Mouse (Mus musculus) forebrain, embryonic 10.5 days (tissue): Measurements from ENCODE around the gene Prrt3. TPM values are rescaled to one million over a fixed set of nuclear protein-coding genes. Genes with fewer than 3 reads are reported as not detected.

ENCODE experiments used
- DNase-seq: peaks from one replicate; pipeline ENCODE4 v3.0.0-alpha.2; 2017; ENCODE audit warnings: low spot score; ENCODE audit errors: extremely low spot score
- H3K27ac ChIP-seq: fragments of 300-500 bp; sonication (generic); 2 replicates; pipeline ENCODE4 v1.5.1; 2016; ENCODE audit warnings: mild to moderate bottlenecking
- H3K27me3 ChIP-seq: fragments of 300-500 bp; sonication (generic); 2 replicates; pipeline ENCODE4 v1.6.1; 2016; ENCODE audit warnings: mild to moderate bottlenecking; ENCODE audit not compliant: poor library complexity, severe bottlenecking
- H3K36me3 ChIP-seq: fragments of 300-500 bp; sonication (generic); replicated peaks from 2 replicates; pipeline ENCODE4 v1.6.1; 2016; ENCODE audit warnings: mild to moderate bottlenecking, moderate library complexity
- H3K4me1 ChIP-seq: fragments of 300-500 bp; sonication (generic); 2 replicates; pipeline ENCODE4 v1.6.1; 2016
- H3K4me3 ChIP-seq: fragments of 300-500 bp; sonication (generic); 2 replicates; pipeline ENCODE4 v1.5.1; 2016; ENCODE audit warnings: mild to moderate bottlenecking, moderate library complexity
- H3K9me3 ChIP-seq: fragments of 300-500 bp; sonication (generic); 2 replicates; pipeline ENCODE4 v1.6.1; 2016; ENCODE audit warnings: mild to moderate bottlenecking, moderate library complexity
- WGBS: fragments of 180-500 bp; shearing (Covaris S2); methylation state at CpG from one replicate; pipeline ENCODE4 v1.1.7; 2016; 5-methylcytosine and 5-hydroxymethylcytosine counted together
- polyA plus RNA-seq: library from polyadenylated mRNA; unstranded; fragments of >200 nt; fragmentation: Nextera tagmentation; extraction: Ambion mirVana; gene quantifications from 2 replicates; pipeline ENCODE4 v1.2.1, GENCODE M21; 2016

Gene Prrt3
- polyA plus RNA-seq, 1 experiment from 2014 or later, result 2.1 TPM

GRCm38 (mm10) chr6:113508272-113508946, 6.7 kb upstream of the Prrt3 start:
- Histone ChIP-seq H3K27me3 (no peaks in the 10 kb centered on the region), H3K4me3 (no peak overlapping the region), H3K36me3 (peaks cover 13% of the 10 kb centered on the region), H3K9me3 (peaks cover 2% of the 10 kb centered on the region; the same call in 1 of the 2 replicates), H3K4me1 (no peaks in the 10 kb centered on the region; the same call in 1 of the 2 replicates), H3K27ac (no peak overlapping the region)
- DNase-seq, result no peak
- 71% methylated on average over 7 of the region's 7 CpGs for WGBS

- H3K36me3 ChIP-seq, result 0 out of 2 replicates have a peak, but pooled peaks cover 5% of the 10 kb centered on the region
- H3K27me3 ChIP-seq, result peaks cover 8% of the 10 kb centered on the region
- H3K4me1 ChIP-seq, result peaks cover 4% of the 10 kb centered on the region; the same call in 1 of the 2 replicates
- peaks cover 5% of the 10 kb centered on the region; the same call in 1 of the 2 replicates for H3K9me3 ChIP-seq
- DNase-seq, result no peak
- no peak overlapping the region for H3K4me3 ChIP-seq
- no peak overlapping the region for H3K27ac ChIP-seq
These were observed 5.4 kb upstream of the Prrt3 start for GRCm38 (mm10) chr6:113507130-113507529.

- WGBS, result 86% methylated on average over 1 of the region's 1 CpGs
- no peak for DNase-seq
- Histone ChIP-seq H3K27ac (no peak overlapping the region), H3K4me1 (peaks cover 18% of the 10 kb centered on the region), H3K9me3 (peaks cover 5% of the 10 kb centered on the region; the same call in 1 of the 2 replicates), H3K36me3 (no peaks in the 10 kb centered on the region), H3K27me3 (peaks cover 23% of the 10 kb centered on the region), H3K4me3 (no peak overlapping the region)
These were observed 4.0 kb upstream of the Prrt3 start for GRCm38 (mm10) chr6:113505689-113506088.

- Histone ChIP-seq H3K36me3 (no peaks in the 10 kb centered on the region), H3K27me3 (peaks cover 32% of the 10 kb centered on the region), H3K27ac (no peak overlapping the region), H3K4me1 (peaks cover 21% of the 10 kb centered on the region), H3K4me3 (no peak overlapping the region), H3K9me3 (peaks cover 5% of the 10 kb centered on the region; the same call in 1 of the 2 replicates)
- no peak for DNase-seq
- 57% methylated on average over 2 of the region's 2 CpGs for WGBS
These were observed 1.1 kb upstream of the Prrt3 start for GRCm38 (mm10) chr6:113502801-113503200.

GRCm38 (mm10) chr6:113499346-113499745, 2.4 kb downstream of the Prrt3 start:
- Histone ChIP-seq H3K27ac (no peak overlapping the region), H3K27me3 (peaks cover 63% of the 10 kb centered on the region), H3K4me1 (peaks cover 35% of the 10 kb centered on the region), H3K9me3 (peaks cover 5% of the 10 kb centered on the region; the same call in 1 of the 2 replicates), H3K4me3 (no peak overlapping the region), H3K36me3 (no peaks in the 10 kb centered on the region)
- WGBS, result 82% methylated on average over 6 of the region's 6 CpGs
- DNase-seq, result no peak

- no peak for DNase-seq
- H3K9me3 ChIP-seq, result no peaks in the 10 kb centered on the region
- peaks cover 18% of the 10 kb centered on the region for H3K4me1 ChIP-seq
- 55% methylated on average over 28 of the region's 28 CpGs for WGBS
- peaks cover 57% of the 10 kb centered on the region for H3K27me3 ChIP-seq
- H3K4me3 ChIP-seq, result peak overlapping the region; percentile 53
- peaks cover 35% of the 10 kb centered on the region for H3K36me3 ChIP-seq
- H3K27ac ChIP-seq, result peak overlapping the region; percentile 77; the same call in 1 of the 2 replicates
These were observed 6.6 kb downstream of the Prrt3 start for GRCm38 (mm10) chr6:113495071-113495675.

- H3K36me3 ChIP-seq, result peaks cover 43% of the 10 kb centered on the region
- peak overlapping the region; percentile 77 for H3K27ac ChIP-seq
- H3K4me1 ChIP-seq, result peaks cover 18% of the 10 kb centered on the region
- 1% methylated on average over 54 of the region's 54 CpGs for WGBS
- peak overlapping the region; percentile 53 for H3K4me3 ChIP-seq
- peaks cover 53% of the 10 kb centered on the region for H3K27me3 ChIP-seq
- peak; percentile 76 for DNase-seq
- H3K9me3 ChIP-seq, result no peaks in the 10 kb centered on the region
These were observed 7.4 kb downstream of the Prrt3 start for GRCm38 (mm10) chr6:113494258-113494788.

- peaks cover 32% of the 10 kb centered on the region for H3K4me1 ChIP-seq
- no peak for DNase-seq
- no peak overlapping the region for H3K4me3 ChIP-seq
- no peak overlapping the region for H3K27ac ChIP-seq
- WGBS, result 78% methylated on average over 24 of the region's 24 CpGs
- peaks cover 61% of the 10 kb centered on the region for H3K36me3 ChIP-seq
- H3K27me3 ChIP-seq, result peaks cover 48% of the 10 kb centered on the region
- no peaks in the 10 kb centered on the region for H3K9me3 ChIP-seq
These were observed 9.4 kb downstream of the Prrt3 start for GRCm38 (mm10) chr6:113492101-113492864.

GRCm38 (mm10) chr6:113489410-113489809, 12.3 kb downstream of the Prrt3 start:
- 94% methylated on average over 14 of the region's 14 CpGs for WGBS
- Histone ChIP-seq H3K4me3 (no peak overlapping the region), H3K4me1 (peaks cover 35% of the 10 kb centered on the region), H3K27me3 (peaks cover 23% of the 10 kb centered on the region; the same call in 1 of the 2 replicates), H3K36me3 (peaks cover 68% of the 10 kb centered on the region), H3K9me3 (no peaks in the 10 kb centered on the region), H3K27ac (no peak overlapping the region)
- DNase-seq, result no peak

GRCm38 (mm10) chr6:113487125-113487576, 14.6 kb downstream of the Prrt3 start:
- peaks cover 8% of the 10 kb centered on the region for H3K27me3 ChIP-seq
- peaks cover 50% of the 10 kb centered on the region for H3K4me1 ChIP-seq
- H3K4me3 ChIP-seq, result no peak overlapping the region
- 60% methylated on average over 7 of the region's 7 CpGs for WGBS
- no peak overlapping the region for H3K27ac ChIP-seq
- no peak for DNase-seq
- no peaks in the 10 kb centered on the region for H3K9me3 ChIP-seq
- H3K36me3 ChIP-seq, result peaks cover 52% of the 10 kb centered on the region

GRCm38 (mm10) chr6:113483729-113484128, 18.0 kb downstream of the Prrt3 start:
- Histone ChIP-seq H3K4me1 (peaks cover 68% of the 10 kb centered on the region), H3K27ac (peak overlapping the region; percentile 93), H3K36me3 (peaks cover 19% of the 10 kb centered on the region), H3K9me3 (no peaks in the 10 kb centered on the region), H3K4me3 (peak overlapping the region; percentile 75), H3K27me3 (peaks cover 42% of the 10 kb centered on the region)
- peak; percentile 34 for DNase-seq
- 13% methylated on average over 10 of the region's 10 CpGs for WGBS

- Histone ChIP-seq H3K9me3 (no peaks in the 10 kb centered on the region), H3K27ac (peak within 1 kb of the TSS; percentile 93), H3K36me3 (peaks cover 13% of the 10 kb centered on the region), H3K4me3 (peak within 1 kb of the TSS; percentile 75), H3K4me1 (peaks cover 62% of the 10 kb centered on the region), H3K27me3 (peaks cover 42% of the 10 kb centered on the region)
- DNase-seq, result peak; percentile 94
- WGBS, result under 1% methylated on average over 26 of the region's 26 CpGs
These were observed 18.6 kb downstream of the Prrt3 start, which contains the start of gene Creld1 for GRCm38 (mm10) chr6:113483100-113483615. Gene Creld1 (plus strand): TSS chr6:113483297.
